Mouse (Mus musculus) layer of hippocampus, postnatal 36 days (tissue): ENCODE measurements around the gene Setmar. TPM values are rescaled to one million over a fixed set of nuclear protein-coding genes. Genes with fewer than 3 reads are reported as not detected.

Experiments used
- DNase-seq, 2 experiments: peaks; one replicate each; pipeline ENCODE4 v3.0.0; 2022
- total RNA-seq, 2 experiments: library from RNA; stranded (reverse); gene quantifications; 2 replicates each; pipeline ENCODE4 v1.2.3; 2021

Setmar gene
- 1 to 10 TPM; 9.2 to 9.3 TPM for total RNA-seq

DNA sequence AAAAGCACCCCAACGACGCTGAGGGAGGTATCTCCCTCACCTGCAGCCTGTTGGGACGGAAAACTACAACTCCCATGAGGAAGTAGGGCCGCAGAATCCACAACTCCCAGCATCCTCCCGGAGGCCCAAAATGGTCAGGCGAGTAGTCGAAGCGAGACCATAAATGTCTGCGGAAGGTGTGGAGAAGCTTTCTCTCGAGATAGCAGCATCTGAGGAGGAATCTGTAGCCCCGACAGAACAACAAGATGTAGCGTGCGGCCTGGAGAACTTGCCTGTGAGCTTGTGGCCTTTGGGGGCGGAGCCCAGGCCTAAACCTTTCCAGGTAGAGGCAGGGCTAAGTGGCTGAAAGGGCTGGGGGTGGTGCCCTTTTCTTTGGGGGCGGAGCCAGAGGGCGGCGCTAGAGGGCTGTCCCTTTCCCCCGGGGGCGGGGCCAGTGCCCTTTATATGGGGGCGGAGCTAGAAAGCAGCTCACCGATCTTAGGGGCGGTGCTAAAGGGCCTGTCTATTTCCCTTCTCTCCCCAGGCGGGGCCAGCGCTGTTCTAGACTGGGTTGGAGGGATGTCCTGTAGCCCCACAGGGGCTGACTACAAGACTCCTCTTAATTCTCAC lies at the start of gene Setmar:
TSS of gene Setmar (plus strand) at position 128 of the 609 bp plus-strand sequence.
- DNase-seq: peak; percentile 97 to 98

GRCm38 (mm10) chr6:108021646-108022045 lies 43.2 kb upstream of the Setmar start:
- peak; percentile 36 to 41 for DNase-seq

DNA sequence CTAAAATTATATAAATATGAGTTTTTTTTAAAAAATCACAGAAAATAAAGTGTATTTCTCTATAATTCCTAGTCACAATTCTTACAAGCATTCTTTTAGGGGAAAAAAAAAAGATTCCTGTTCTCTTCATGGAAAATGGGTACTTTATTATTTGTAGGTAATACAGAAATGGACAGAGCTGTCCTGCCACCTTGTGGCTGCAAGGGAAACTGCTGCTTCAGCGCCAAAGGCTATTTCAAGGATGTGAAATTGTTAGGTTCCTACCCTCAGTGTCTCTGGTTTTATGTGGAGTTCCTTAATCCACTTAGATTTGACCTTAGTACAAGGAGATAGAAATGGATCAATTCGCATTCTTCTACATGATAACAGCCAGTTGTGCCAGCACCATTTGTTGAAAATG lies 9.8 kb upstream of the Setmar start:
- peak in 1 of 2 experiments; percentile 41 for DNase-seq

DNA sequence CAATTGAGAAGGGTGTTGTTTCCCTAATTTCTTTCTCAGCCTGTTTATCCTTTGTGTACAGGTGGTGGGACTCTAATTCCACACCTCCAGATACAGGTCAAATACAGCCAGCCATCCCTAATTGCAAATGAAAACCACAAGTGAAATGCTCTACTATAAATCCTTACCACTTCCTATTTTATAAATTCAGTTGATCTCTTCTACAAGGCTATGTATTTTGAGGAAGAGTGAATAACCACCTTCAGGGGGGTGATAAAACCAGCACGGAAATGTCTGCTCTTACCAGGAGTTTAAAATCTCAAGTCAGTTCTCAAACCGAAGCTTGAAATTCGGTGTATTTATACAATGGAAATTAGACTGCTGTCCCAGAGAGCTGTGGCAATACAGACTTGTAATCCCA lies 8.9 kb upstream of the Setmar start:
- no peak for DNase-seq

DNA sequence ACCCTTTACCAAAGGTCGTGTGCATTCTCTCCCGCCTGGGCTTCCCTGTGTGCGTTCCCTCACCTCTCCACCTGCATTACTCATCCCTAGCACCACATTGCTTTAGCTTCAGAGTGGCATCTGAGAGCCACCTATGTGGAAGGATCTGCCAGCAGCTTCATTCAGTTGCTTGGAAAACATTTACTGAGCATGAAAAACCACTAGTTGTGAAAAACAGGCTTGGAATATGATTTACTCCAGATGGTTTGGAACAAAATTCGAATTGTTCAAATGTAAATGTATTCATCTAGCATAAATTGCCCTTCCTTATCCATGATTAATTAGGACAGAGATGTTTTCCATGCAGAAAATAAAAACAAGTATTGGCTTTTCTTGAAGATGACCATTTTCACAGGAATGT lies 7.5 kb upstream of the Setmar start:
- peak; percentile 19 to 20 for DNase-seq

- DNase-seq: no peak
Measured at GRCm38 (mm10) chr6:108058066-108058465, 6.8 kb upstream of the Setmar start.

DNA sequence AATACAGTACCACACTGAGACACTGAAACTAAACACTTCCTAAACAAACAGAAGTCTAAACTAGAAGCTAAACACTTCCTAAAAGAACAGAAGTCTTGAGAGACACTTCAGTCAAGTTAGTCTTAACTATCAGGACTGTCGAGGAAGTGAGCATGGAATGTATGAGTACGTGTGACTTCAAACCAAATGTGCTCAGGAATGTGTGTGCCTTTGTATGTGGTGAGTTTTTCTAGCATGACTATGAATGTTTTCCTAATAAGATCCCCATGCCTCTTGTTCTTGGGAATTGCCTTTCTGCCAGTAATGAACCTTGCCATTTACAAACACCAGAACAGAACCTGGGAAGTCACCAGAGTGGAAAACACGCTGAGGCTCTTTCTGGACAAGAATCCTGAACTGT lies 3.7 kb upstream of the Setmar start:
- no peak for DNase-seq

DNA sequence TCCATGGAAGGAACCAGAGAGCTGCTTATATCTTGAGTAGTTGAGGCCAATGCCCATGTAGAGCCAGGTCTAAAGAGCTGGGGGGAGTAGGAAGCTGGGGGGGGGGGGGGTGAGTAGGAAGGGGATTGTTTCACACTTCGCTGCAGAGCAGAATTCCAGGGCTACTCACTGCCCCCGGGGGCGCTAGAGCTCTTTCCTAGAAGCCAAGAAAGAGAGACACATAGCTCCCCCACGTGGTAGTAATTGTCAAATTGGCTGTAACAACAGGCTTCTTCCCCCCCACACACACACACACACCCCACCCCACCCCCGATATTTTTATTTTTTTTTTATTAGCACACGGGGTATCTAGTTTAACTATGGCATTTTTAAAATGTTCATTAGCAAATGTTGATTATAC lies 738 bp downstream of the Setmar start:
- peak; percentile 67 to 69 for DNase-seq

DNA sequence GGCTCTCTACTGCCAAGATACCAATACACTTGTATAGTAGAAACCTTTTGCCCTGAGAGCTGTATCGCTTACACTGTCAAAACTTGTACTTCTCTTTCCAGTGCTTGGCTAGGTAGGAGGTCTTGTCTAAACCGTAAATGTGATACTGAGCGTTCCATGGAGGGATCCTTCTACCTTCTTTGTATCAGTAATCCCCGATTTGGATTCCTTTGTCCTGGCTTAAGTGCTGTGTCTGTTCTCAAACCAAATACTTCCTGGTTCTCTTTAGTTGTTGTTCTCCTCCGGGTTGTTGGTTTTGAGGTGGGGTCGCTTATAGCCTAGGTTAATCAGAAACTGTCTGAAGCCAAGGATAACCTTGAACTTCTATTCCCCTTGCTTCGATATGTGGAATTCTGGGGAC lies 6.1 kb downstream of the Setmar start:
- no peak for DNase-seq

GRCm38 (mm10) chr6:108073071-108073470 lies 8.2 kb downstream of the Setmar start:
- DNase-seq: no peak

DNA sequence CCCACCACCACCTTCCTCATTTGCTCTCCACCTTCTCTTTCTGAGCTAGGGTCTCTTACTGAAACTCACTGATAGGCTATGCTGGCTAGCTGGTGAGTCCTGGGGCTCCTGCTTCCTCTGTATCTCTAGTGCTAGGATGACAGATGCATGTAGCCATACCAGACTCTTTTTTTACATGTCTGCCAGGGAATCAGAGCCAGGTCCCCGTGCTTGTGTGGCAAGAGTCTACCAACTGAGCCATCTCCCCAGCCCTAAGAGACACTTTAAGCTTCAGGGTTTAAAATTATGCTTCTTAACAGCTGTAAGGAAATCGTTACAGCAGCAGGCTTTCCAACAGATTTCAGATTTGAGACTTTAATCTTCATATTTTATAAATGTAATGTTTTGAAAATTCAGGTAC lies 9.1 kb downstream of the Setmar start:
- no peak for DNase-seq

DNA sequence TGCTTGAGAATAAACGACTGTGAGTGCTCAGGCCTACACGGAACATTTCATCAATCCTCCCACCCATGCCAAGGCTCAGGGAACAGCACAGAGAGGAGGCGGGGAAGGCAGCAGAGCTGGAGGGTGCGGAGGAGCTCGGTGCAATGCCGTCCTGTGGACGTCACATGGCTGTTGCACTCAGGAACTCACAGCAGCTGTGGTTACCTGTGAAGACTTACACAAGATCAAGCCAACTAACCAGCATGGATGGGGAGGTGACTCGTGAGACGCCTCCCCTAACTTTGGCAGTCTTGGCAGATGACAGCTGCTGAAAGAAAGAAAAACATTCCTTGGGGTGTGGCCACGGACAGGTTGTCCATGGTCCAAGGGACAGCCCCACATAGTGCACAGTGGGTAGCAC lies 9.8 kb downstream of the Setmar start:
- peak; percentile 17 to 31 for DNase-seq

DNA sequence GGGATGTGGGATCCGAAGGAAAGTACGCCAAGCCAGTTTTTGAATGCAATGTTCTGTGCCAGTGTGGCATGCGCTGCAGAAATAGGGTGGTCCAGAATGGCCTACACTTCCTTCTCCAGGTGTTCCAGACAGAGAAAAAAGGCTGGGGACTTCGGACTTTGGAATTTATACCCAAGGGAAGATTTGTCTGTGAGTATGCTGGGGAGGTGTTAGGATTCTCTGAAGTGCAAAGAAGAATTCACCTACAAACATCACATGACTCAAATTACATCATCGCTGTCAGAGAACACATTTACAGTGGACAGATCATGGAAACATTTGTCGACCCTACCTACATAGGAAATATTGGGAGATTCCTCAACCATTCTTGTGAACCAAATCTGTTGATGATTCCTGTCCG lies 11.0 kb downstream of the Setmar start:
- DNase-seq: no peak

- DNase-seq: no peak
Measured at GRCm38 (mm10) chr6:108091296-108091695, 26.5 kb downstream of the Setmar start.

GRCm38 (mm10) chr6:108092646-108093045 lies 27.8 kb downstream of the Setmar start:
- no peak for DNase-seq

DNA sequence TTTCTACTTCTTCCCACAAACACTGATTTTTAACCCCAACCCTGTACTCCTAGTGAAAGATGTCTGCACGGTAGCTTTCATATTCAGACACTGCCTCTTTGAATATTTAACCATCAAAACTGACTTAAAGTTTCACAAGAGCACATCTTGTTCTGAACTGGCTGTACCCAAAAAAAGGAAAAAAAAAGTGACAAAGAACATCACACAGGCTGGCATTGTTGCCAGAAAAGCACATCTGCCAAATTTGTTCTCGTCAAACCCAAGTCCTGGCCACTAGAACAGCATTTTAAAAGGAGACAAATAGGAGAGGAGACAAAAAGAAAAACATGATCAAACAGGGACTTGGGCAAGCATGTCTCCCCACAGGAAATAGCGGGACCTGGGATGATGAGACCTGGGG lies 28.6 kb downstream of the Setmar start:
- DNase-seq: no peak

GRCm38 (mm10) chr6:108095445-108095844 lies 30.6 kb downstream of the Setmar start:
- no peak for DNase-seq

GRCm38 (mm10) chr6:108098171-108098845 lies 33.5 kb downstream of the Setmar start:
- peak; percentile 25 to 52 for DNase-seq

GRCm38 (mm10) chr6:108098846-108099217 lies 34.0 kb downstream of the Setmar start:
- DNase-seq: no peak

- DNase-seq: no peak
Measured at GRCm38 (mm10) chr6:108101936-108102830, 37.3 kb downstream of the Setmar start.

DNA sequence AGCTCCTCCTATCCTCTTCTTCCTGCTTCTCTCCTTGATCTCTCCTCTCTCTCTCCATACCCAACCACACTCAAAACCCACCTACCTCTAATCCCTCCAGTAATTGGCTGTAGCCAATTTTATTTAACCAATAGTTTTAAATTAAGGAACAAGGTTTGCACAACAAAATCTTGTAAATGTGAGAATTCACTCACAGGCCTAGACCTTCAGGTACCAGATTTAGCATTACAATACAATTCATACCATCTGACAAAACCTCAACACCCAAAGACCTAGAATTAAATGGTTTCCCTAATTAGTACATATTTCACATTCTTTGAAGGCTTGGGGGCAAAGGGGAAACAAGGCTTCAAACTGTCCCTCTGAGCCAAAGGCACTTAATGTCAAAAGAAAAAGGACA lies 42.5 kb downstream of the Setmar start:
- DNase-seq: no peak

- DNase-seq: no peak
Measured at GRCm38 (mm10) chr6:108110336-108110735, 45.5 kb downstream of the Setmar start.

- DNase-seq: no peak
Measured at GRCm38 (mm10) chr6:108111693-108112092, 46.8 kb downstream of the Setmar start.
